Comparison of ENCODE assay signal across 11 mouse cellular contexts in genomic region chr11:107968147-107968546, GRCm38 (mm10). TPM values are rescaled to one million over a fixed set of nuclear protein-coding genes. Genes with fewer than 3 reads are reported as not detected.
DNase-seq lines count a peak whose midpoint lies in the region; ATAC-seq lines count a peak whose summit lies in the region.
"Had no signal": no experiment of that assay in that cellular context is flagged by ENCODE, and none has a peak within 500 bp of the region (broad histone marks: within the 10 kb centered on the region; RNA-seq: fewer than 3 reads in every experiment).

No protein-coding gene starts in this region.

- WGBS in kidney, embryonic 15.5 days, result 27% methylated on average over 13 of the region's 13 CpGs
- WGBS in embryonic facial prominence, embryonic 14.5 days, result 44% methylated on average over 13 of the region's 13 CpGs

- no peak overlapping the region for H3K4me3 ChIP-seq in kidney, embryonic 15.5 days (replicated peaks)
- H3K4me3 ChIP-seq in embryonic facial prominence, embryonic 14.5 days (ENCODE audit: low read depth, low read length), result no peak overlapping the region
- H3K4me3 ChIP-seq: heart, embryonic 12.5 days had no signal

- peak overlapping the region; percentile 16; the same call in 1 of the 2 replicates for H3K4me2 ChIP-seq in kidney, embryonic 15.5 days
- H3K4me2 ChIP-seq in embryonic facial prominence, embryonic 14.5 days (ENCODE audit: low read depth, low read length), result no peak overlapping the region
- H3K4me2 ChIP-seq: heart, embryonic 12.5 days had no signal

- H3K36me3 ChIP-seq in kidney, embryonic 15.5 days, result no peaks in the 10 kb centered on the region
- no peaks in the 10 kb centered on the region for H3K36me3 ChIP-seq in embryonic facial prominence, embryonic 14.5 days (ENCODE audit: control insufficient read depth, insufficient read depth, low read length)

- no peak overlapping the region for H3K9ac ChIP-seq in kidney, embryonic 15.5 days
- no peak overlapping the region for H3K9ac ChIP-seq in embryonic facial prominence, embryonic 14.5 days (ENCODE audit: low read depth, low read length)
- H3K9ac ChIP-seq: heart, embryonic 12.5 days had no signal

- peaks cover 43% of the 10 kb centered on the region for H3K4me1 ChIP-seq in kidney, embryonic 15.5 days
- 0 out of 2 replicates have a peak, but pooled peaks cover 2% of the 10 kb centered on the region for H3K4me1 ChIP-seq in embryonic facial prominence, embryonic 14.5 days (ENCODE audit: control insufficient read depth, insufficient read depth, low read length)
- H3K4me1 ChIP-seq: heart, embryonic 12.5 days had no signal

- no peak overlapping the region for H3K27ac ChIP-seq in kidney, embryonic 15.5 days
- H3K27ac ChIP-seq in embryonic facial prominence, embryonic 14.5 days (replicated peaks; ENCODE audit: low read depth, low read length), result 0 out of 2 replicates have a peak overlapping the region, but pooled peaks have one; percentile 11

- H3K27me3 ChIP-seq in kidney, embryonic 15.5 days, result no peaks in the 10 kb centered on the region
- H3K27me3 ChIP-seq in embryonic facial prominence, embryonic 14.5 days (replicated peaks; ENCODE audit: control insufficient read depth, insufficient read depth, low read length), result no peaks in the 10 kb centered on the region
- H3K27me3 ChIP-seq: heart, embryonic 12.5 days had no signal

- ATAC-seq in kidney, embryonic 15.5 days (replicated peaks; ENCODE audit: low FRiP score), result peak; percentile 67; the same call in 1 of the 2 replicates
- ATAC-seq in embryonic facial prominence, embryonic 14.5 days (ENCODE audit: low read depth), result no peak

- peak; percentile 49 to 55 for DNase-seq in cerebellum, postnatal 10 days
- DNase-seq in cerebellum, postnatal 4 days (ENCODE audit: low spot score in 2 of 2), result no peak
- no peak for DNase-seq in kidney, adult 18-20 months
- peak; percentile 47 for DNase-seq in embryonic facial prominence, embryonic 14.5 days (ENCODE audit: low spot score)
- DNase-seq in lung, postnatal 10 days, result peak; percentile 74
- no peak for DNase-seq in urinary bladder, adult 2 months (ENCODE audit: low spot score)
- DNase-seq in heart, postnatal 4 days, result no peak
- DNase-seq: adrenal gland, postnatal 25 days; cerebellum, adult 2 months had no signal

- no peaks in the 10 kb centered on the region for H3K9me3 ChIP-seq in kidney, embryonic 15.5 days (replicated peaks)
- no peaks in the 10 kb centered on the region for H3K9me3 ChIP-seq in embryonic facial prominence, embryonic 14.5 days (ENCODE audit: control insufficient read depth, low read length)
- H3K9me3 ChIP-seq: heart, embryonic 12.5 days had no signal

RNA-seq across cellular contexts. Expression of gene Cacng5, which starts 53.3 kb away (rescaled TPM):
- polyA plus RNA-seq in kidney, embryonic 15.5 days (2015; fragmentation: Nextera tagmentation; extraction: Ambion mirVana), result 0.35 and 1.2 TPM in 2 replicates
- 0.95 and 1.2 TPM in 2 replicates for polyA plus RNA-seq in embryonic facial prominence, embryonic 14.5 days (2014; fragmentation: Nextera tagmentation; extraction: Ambion mirVana)
- polyA plus RNA-seq in urinary bladder, adult 2 months (2012; rRNA removed), result 0.09 and 0.10 TPM in 2 replicates
- under 1 TPM; 0.10 to 0.11 TPM for total RNA-seq in heart, postnatal 4 days (2021)
- polyA plus RNA-seq: heart, embryonic 12.5 days had no signal

Comparison
In these comparisons a context has a peak if more than half of its experiments do, and no peak if none do; other contexts are left out.
1. DNase-seq: peak in cerebellum, postnatal 10 days (2 of 2), embryonic facial prominence, embryonic 14.5 days (single experiment) and lung, postnatal 10 days (single experiment); none in cerebellum, postnatal 4 days (0 of 2), kidney, adult 18-20 months (single experiment), urinary bladder, adult 2 months (single experiment) and heart, postnatal 4 days (single experiment).